Mouse (Mus musculus): ENCODE measurements around the gene Cipc. TPM values are rescaled to one million over a fixed set of nuclear protein-coding genes. Genes with fewer than 3 reads are reported as not detected.

Gene Cipc
- polyA plus RNA-seq, 1 experiment from 2014 or later = 23.3 TPM

GRCm38 (mm10) chr12:86935692-86936282, 11.1 kb upstream of the Cipc start:
- Histone ChIP-seq H3K4me2 (no peak overlapping the region), H3K9me3 (no peaks in the 10 kb centered on the region), H3K9ac (no peak overlapping the region), H3K36me3 (no peaks in the 10 kb centered on the region), H3K4me1 (peaks cover 10% of the 10 kb centered on the region), H3K27ac (no peak overlapping the region), H3K4me3 (no peak overlapping the region), H3K27me3 (no peaks in the 10 kb centered on the region)
- ATAC-seq (ENCODE audit: insufficient number of reproducible peaks, low FRiP score, low TSS enrichment, low read depth) = no peak
- WGBS = 71% methylated on average over 8 of the region's 8 CpGs

- ATAC-seq (ENCODE audit: insufficient number of reproducible peaks, low FRiP score, low TSS enrichment, low read depth) = no peak
- Histone ChIP-seq H3K4me1 (peaks cover 8% of the 10 kb centered on the region), H3K4me2 (no peak overlapping the region), H3K27me3 (no peaks in the 10 kb centered on the region), H3K9ac (no peak overlapping the region), H3K9me3 (no peaks in the 10 kb centered on the region), H3K36me3 (no peaks in the 10 kb centered on the region), H3K27ac (no peak overlapping the region), H3K4me3 (no peak overlapping the region)
- WGBS = 69% methylated on average over 11 of the region's 11 CpGs
Measured at GRCm38 (mm10) chr12:86936587-86937343, 10.1 kb upstream of the Cipc start.

- 74% methylated on average over 9 of the region's 9 CpGs for WGBS
- no peak overlapping the region for H3K4me2 ChIP-seq
- no peaks in the 10 kb centered on the region for H3K36me3 ChIP-seq
- no peak for ATAC-seq (ENCODE audit: insufficient number of reproducible peaks, low FRiP score, low TSS enrichment, low read depth)
- no peak overlapping the region for H3K9ac ChIP-seq
- H3K27ac ChIP-seq = no peak overlapping the region
- no peaks in the 10 kb centered on the region; the same call in 1 of the 2 replicates for H3K4me1 ChIP-seq
- no peak overlapping the region for H3K4me3 ChIP-seq
- H3K9me3 ChIP-seq = no peaks in the 10 kb centered on the region
- no peaks in the 10 kb centered on the region for H3K27me3 ChIP-seq
Measured at GRCm38 (mm10) chr12:86938571-86938970, 8.3 kb upstream of the Cipc start.

GRCm38 (mm10) chr12:86941173-86941572, 5.7 kb upstream of the Cipc start:
- Histone ChIP-seq H3K4me3 (no peak overlapping the region), H3K4me1 (peaks cover 4% of the 10 kb centered on the region; the same call in 1 of the 2 replicates), H3K9ac (no peak overlapping the region), H3K9me3 (no peaks in the 10 kb centered on the region), H3K4me2 (no peak overlapping the region), H3K27ac (no peak overlapping the region), H3K36me3 (no peaks in the 10 kb centered on the region), H3K27me3 (no peaks in the 10 kb centered on the region)
- no peak for ATAC-seq (ENCODE audit: insufficient number of reproducible peaks, low FRiP score, low TSS enrichment, low read depth)
- WGBS = 44% methylated on average over 11 of the region's 11 CpGs

GRCm38 (mm10) chr12:86941734-86942486, 4.9 kb upstream of the Cipc start:
- Histone ChIP-seq H3K4me1 (peaks cover 6% of the 10 kb centered on the region; the same call in 1 of the 2 replicates), H3K27me3 (no peaks in the 10 kb centered on the region), H3K36me3 (no peaks in the 10 kb centered on the region), H3K4me2 (no peak overlapping the region), H3K9ac (no peak overlapping the region), H3K9me3 (no peaks in the 10 kb centered on the region), H3K27ac (no peak overlapping the region), H3K4me3 (no peak overlapping the region)
- ATAC-seq (ENCODE audit: insufficient number of reproducible peaks, low FRiP score, low TSS enrichment, low read depth) = no peak
- WGBS = 57% methylated on average over 5 of the region's 5 CpGs

GRCm38 (mm10) chr12:86943421-86943820, 3.4 kb upstream of the Cipc start:
- Histone ChIP-seq H3K4me2 (no peak overlapping the region), H3K9me3 (no peaks in the 10 kb centered on the region), H3K36me3 (no peaks in the 10 kb centered on the region), H3K27ac (no peak overlapping the region), H3K9ac (no peak overlapping the region), H3K4me3 (no peak overlapping the region), H3K27me3 (no peaks in the 10 kb centered on the region), H3K4me1 (peaks cover 14% of the 10 kb centered on the region)
- 90% methylated on average over 8 of the region's 8 CpGs for WGBS
- ATAC-seq (ENCODE audit: insufficient number of reproducible peaks, low FRiP score, low TSS enrichment, low read depth) = no peak

GRCm38 (mm10) chr12:86945126-86945525, 1.7 kb upstream of the Cipc start:
- Histone ChIP-seq H3K9me3 (no peaks in the 10 kb centered on the region), H3K4me2 (no peak overlapping the region), H3K4me3 (no peak overlapping the region), H3K4me1 (peaks cover 26% of the 10 kb centered on the region), H3K27me3 (no peaks in the 10 kb centered on the region), H3K36me3 (no peaks in the 10 kb centered on the region), H3K9ac (no peak overlapping the region), H3K27ac (no peak overlapping the region)
- ATAC-seq (ENCODE audit: insufficient number of reproducible peaks, low FRiP score, low TSS enrichment, low read depth) = no peak
- WGBS = under 1% methylated on average over 4 of the region's 4 CpGs

GRCm38 (mm10) chr12:86946301-86946781, 502 bp upstream of the Cipc start:
- Histone ChIP-seq H3K9ac (peak overlapping the region; percentile 70), H3K27me3 (no peaks in the 10 kb centered on the region), H3K4me2 (peak overlapping the region; percentile 80), H3K9me3 (no peaks in the 10 kb centered on the region), H3K36me3 (0 out of 2 replicates have a peak, but pooled peaks cover 2% of the 10 kb centered on the region), H3K4me1 (peaks cover 26% of the 10 kb centered on the region), H3K4me3 (peak overlapping the region; percentile 64), H3K27ac (peak overlapping the region; percentile 97)
- 1% methylated on average over 17 of the region's 17 CpGs for WGBS
- no peak for ATAC-seq (ENCODE audit: insufficient number of reproducible peaks, low FRiP score, low TSS enrichment, low read depth)

GRCm38 (mm10) chr12:86947681-86948401, 998 bp downstream of the Cipc start:
- H3K36me3 ChIP-seq = peaks cover 6% of the 10 kb centered on the region
- peak overlapping the region; percentile 75 for H3K9ac ChIP-seq
- H3K4me2 ChIP-seq = peak overlapping the region; percentile 80
- peak overlapping the region; percentile 97 for H3K27ac ChIP-seq
- H3K27me3 ChIP-seq = no peaks in the 10 kb centered on the region
- H3K4me3 ChIP-seq = peak overlapping the region; percentile 64
- WGBS = 16% methylated on average over 26 of the region's 26 CpGs
- H3K9me3 ChIP-seq = no peaks in the 10 kb centered on the region
- H3K4me1 ChIP-seq = peaks cover 26% of the 10 kb centered on the region
- ATAC-seq (ENCODE audit: insufficient number of reproducible peaks, low FRiP score, low TSS enrichment, low read depth) = no peak

- Histone ChIP-seq H3K36me3 (peaks cover 9% of the 10 kb centered on the region), H3K9ac (no peak overlapping the region), H3K27ac (0 out of 2 replicates have a peak overlapping the region, but pooled peaks have one; percentile 97), H3K4me3 (peak overlapping the region; percentile 64), H3K4me1 (peaks cover 26% of the 10 kb centered on the region), H3K9me3 (no peaks in the 10 kb centered on the region), H3K27me3 (no peaks in the 10 kb centered on the region), H3K4me2 (0 out of 2 replicates have a peak overlapping the region, but pooled peaks have one; percentile 80)
- WGBS = 18% methylated on average over 6 of the region's 6 CpGs
- ATAC-seq (ENCODE audit: insufficient number of reproducible peaks, low FRiP score, low TSS enrichment, low read depth) = no peak
Measured at GRCm38 (mm10) chr12:86948627-86949026, 1.8 kb downstream of the Cipc start.

GRCm38 (mm10) chr12:86949501-86949900, 2.7 kb downstream of the Cipc start:
- Histone ChIP-seq H3K4me3 (no peak overlapping the region), H3K36me3 (peaks cover 14% of the 10 kb centered on the region), H3K4me1 (peaks cover 26% of the 10 kb centered on the region), H3K27me3 (no peaks in the 10 kb centered on the region), H3K9ac (no peak overlapping the region), H3K9me3 (no peaks in the 10 kb centered on the region), H3K4me2 (no peak overlapping the region), H3K27ac (no peak overlapping the region)
- ATAC-seq (ENCODE audit: insufficient number of reproducible peaks, low FRiP score, low TSS enrichment, low read depth) = no peak
- WGBS = 77% methylated on average over 9 of the region's 9 CpGs
